Mouse (Mus musculus) liver, embryonic 14.5 days (tissue): Measurements from ENCODE around the gene Abca1.

Experiments
- CTCF ChIP-seq: IDR thresholded peaks from 2 replicates; pipeline ENCODE4 v1.5.1; 2016; ENCODE audit warnings: antibody characterized with exemption, low read depth, control low read depth
- EP300 ChIP-seq: IDR thresholded peaks from 2 replicates; pipeline ENCODE4 v1.6.1; 2016; ENCODE audit warnings: antibody characterized with exemption, low read depth

DNA sequence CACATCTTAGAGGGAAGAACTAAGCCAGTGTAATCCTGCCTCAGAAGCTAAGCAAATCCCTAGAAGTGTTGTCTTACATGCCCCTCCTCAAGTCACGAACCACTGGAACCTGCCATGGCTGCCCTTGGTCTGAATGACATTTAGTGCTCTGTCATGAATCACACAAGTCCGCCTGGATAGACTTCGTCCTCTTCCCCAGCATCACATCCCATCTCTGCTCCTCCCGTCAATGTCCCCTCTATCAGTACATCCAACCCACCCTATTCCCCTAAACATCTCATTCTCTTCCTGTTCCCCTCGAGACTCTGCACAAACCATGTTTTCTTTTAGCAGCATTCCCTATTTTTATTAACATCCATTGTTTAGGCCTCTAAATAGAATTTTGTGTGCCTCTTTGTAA is 58.4 kb downstream of the Abca1 start:
- TF ChIP-seq CTCF (no peak), EP300 (no peak)
